Mouse (Mus musculus) G1E (cell line): ENCODE measurements around the gene Akna. TPM values are rescaled to one million over a fixed set of nuclear protein-coding genes. Genes with fewer than 3 reads are reported as not detected.

Experiments
- ATAC-seq: 2 replicates; pipeline ENCODE4 v1.8.0; 2016; ENCODE audit warnings: mild to moderate bottlenecking; ENCODE audit not compliant: insufficient number of reproducible peaks, poor library complexity, low FRiP score, severe bottlenecking; ENCODE audit errors: extremely low read depth
- DNase-seq: peaks from one replicate; pipeline ENCODE4 v3.0.0; 2012; ENCODE audit warnings: low spot score
- H3K27me3 ChIP-seq: 2 replicates; pipeline ENCODE4 v1.6.1; 2012; ENCODE audit warnings: mild to moderate bottlenecking, low read length, inconsistent platforms; ENCODE audit not compliant: insufficient read depth
- H3K36me3 ChIP-seq: replicated peaks from 2 replicates; pipeline ENCODE3; 2012; ENCODE audit warnings: mild to moderate bottlenecking, inconsistent platforms
- H3K4me1 ChIP-seq: 2 replicates; pipeline ENCODE4 v1.6.1; 2012; ENCODE audit warnings: low read depth, low read length, inconsistent platforms, mixed read lengths; ENCODE audit not compliant: insufficient read depth
- H3K4me3 ChIP-seq: 2 replicates; pipeline ENCODE4 v1.5.1; 2012; ENCODE audit warnings: low read depth, mild to moderate bottlenecking, inconsistent platforms, low read length, moderate library complexity, mixed read lengths
- H3K9me3 ChIP-seq: replicated peaks from 2 replicates; pipeline ENCODE4 v1.6.1; 2012; ENCODE audit warnings: inconsistent platforms
- CTCF ChIP-seq: IDR thresholded peaks from 2 replicates; pipeline ENCODE4 v1.5.1; 2012; ENCODE audit warnings: low read depth, low read length, inconsistent platforms, mixed read lengths
- GATA1 ChIP-seq: IDR thresholded peaks from 2 replicates; pipeline ENCODE4 v1.6.1; 2012; ENCODE audit warnings: borderline replicate concordance, low read length, inconsistent platforms, mixed read lengths
- GATA2 ChIP-seq: IDR thresholded peaks from 2 replicates; pipeline ENCODE4 v1.6.1; 2012; ENCODE audit warnings: low read depth, low read length, inconsistent platforms, borderline replicate concordance
- POLR2AphosphoS5 ChIP-seq: IDR thresholded peaks from 2 replicates; pipeline ENCODE4 v1.6.1; 2012; ENCODE audit warnings: low read depth, low read length, inconsistent platforms; ENCODE audit not compliant: insufficient replicate concordance
- TAL1 ChIP-seq: conservative IDR thresholded peaks from 2 replicates; pipeline ENCODE4 v1.6.1; 2012; ENCODE audit warnings: low read depth, low read length, inconsistent platforms, mixed read lengths
- polyA plus RNA-seq: library from polyadenylated mRNA; stranded (reverse); fragments of >175 nt; gene quantifications from 2 replicates; pipeline ENCODE4 v1.2.3, GENCODE M21; 2012
- total RNA-seq, 2 experiments: library from RNA; stranded (forward) in 1 of 2; stranded (reverse) in 1 of 2; fragments of 200-1000 nt in 1 of 2; fragments of >200 nt in 1 of 2; fragmentation: Nextera tagmentation in 1 of 2; gene quantifications; 2 replicates each; pipeline ENCODE4 v1.2.3; 2014 to 2017

The Akna gene
- total and polyA plus RNA-seq, 3 experiments, result 0.01 to 1.1 (median 0.11) TPM

GRCm38 (mm10) chr4:63423811-63424210, 20.7 kb upstream of the Akna start:
- DNase-seq, result no peak
- no peak for TF ChIP-seq POLR2AphosphoS5
- TF ChIP-seq GATA1, result no peak
- no peak for TF ChIP-seq GATA2
- no peak for TF ChIP-seq TAL1
- TF ChIP-seq CTCF, result no peak
- H3K4me1 ChIP-seq, result no peaks in the 10 kb centered on the region
- no peaks in the 10 kb centered on the region for H3K27me3 ChIP-seq
- no peak for ATAC-seq
- no peak overlapping the region for H3K4me3 ChIP-seq
- H3K9me3 ChIP-seq, result peaks cover 94% of the 10 kb centered on the region
- H3K36me3 ChIP-seq, result no peaks in the 10 kb centered on the region

- DNase-seq, result no peak
- Histone ChIP-seq H3K36me3 (no peaks in the 10 kb centered on the region), H3K9me3 (peaks cover 94% of the 10 kb centered on the region), H3K4me1 (no peaks in the 10 kb centered on the region), H3K4me3 (no peak overlapping the region), H3K27me3 (no peaks in the 10 kb centered on the region)
- ATAC-seq, result no peak
- TF ChIP-seq POLR2AphosphoS5, result no peak
- TF ChIP-seq GATA1, result no peak
- no peak for TF ChIP-seq CTCF
- TF ChIP-seq TAL1, result no peak
- TF ChIP-seq GATA2, result no peak
These were observed 20.1 kb upstream of the Akna start for GRCm38 (mm10) chr4:63423231-63423630.

GRCm38 (mm10) chr4:63420143-63420920, 17.2 kb upstream of the Akna start:
- no peaks in the 10 kb centered on the region for H3K27me3 ChIP-seq
- H3K4me1 ChIP-seq, result no peaks in the 10 kb centered on the region
- ATAC-seq, result no peak
- no peak for TF ChIP-seq TAL1
- no peak for TF ChIP-seq GATA2
- TF ChIP-seq POLR2AphosphoS5, result no peak
- no peak for TF ChIP-seq CTCF
- no peak for TF ChIP-seq GATA1
- no peaks in the 10 kb centered on the region for H3K36me3 ChIP-seq
- DNase-seq, result no peak
- H3K4me3 ChIP-seq, result no peak overlapping the region
- H3K9me3 ChIP-seq, result peaks cover 97% of the 10 kb centered on the region

DNA sequence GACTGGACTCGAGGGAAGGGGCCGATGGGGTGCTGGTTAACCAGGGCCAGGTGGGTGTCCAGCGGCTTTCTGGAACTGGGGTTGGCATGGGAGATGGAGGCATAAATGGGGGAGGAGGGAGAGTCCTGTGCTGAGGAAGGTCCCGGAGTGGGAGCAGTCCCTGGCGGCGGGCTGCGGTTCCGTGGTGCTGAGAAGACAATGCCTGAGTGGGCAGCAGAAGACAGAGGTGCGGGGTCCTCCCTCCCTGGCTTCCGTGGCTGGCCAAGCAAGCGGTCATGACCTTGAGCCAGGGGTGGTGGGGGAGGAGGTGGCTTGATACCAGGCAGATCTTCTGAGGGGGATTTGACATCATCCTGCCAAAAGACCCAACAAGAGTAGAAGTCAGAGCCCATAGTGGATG, 15.1 kb upstream of the Akna start:
- H3K4me3 ChIP-seq, result no peak overlapping the region; the same call in 1 of the 2 replicates
- H3K36me3 ChIP-seq, result no peaks in the 10 kb centered on the region
- peaks cover 95% of the 10 kb centered on the region for H3K9me3 ChIP-seq
- DNase-seq (no peak), ATAC-seq (no peak)
- no peaks in the 10 kb centered on the region for H3K27me3 ChIP-seq
- no peaks in the 10 kb centered on the region for H3K4me1 ChIP-seq
- TF ChIP-seq POLR2AphosphoS5, result no peak
- no peak for TF ChIP-seq GATA1
- TF ChIP-seq TAL1, result no peak
- TF ChIP-seq CTCF, result no peak
- TF ChIP-seq GATA2, result no peak

DNA sequence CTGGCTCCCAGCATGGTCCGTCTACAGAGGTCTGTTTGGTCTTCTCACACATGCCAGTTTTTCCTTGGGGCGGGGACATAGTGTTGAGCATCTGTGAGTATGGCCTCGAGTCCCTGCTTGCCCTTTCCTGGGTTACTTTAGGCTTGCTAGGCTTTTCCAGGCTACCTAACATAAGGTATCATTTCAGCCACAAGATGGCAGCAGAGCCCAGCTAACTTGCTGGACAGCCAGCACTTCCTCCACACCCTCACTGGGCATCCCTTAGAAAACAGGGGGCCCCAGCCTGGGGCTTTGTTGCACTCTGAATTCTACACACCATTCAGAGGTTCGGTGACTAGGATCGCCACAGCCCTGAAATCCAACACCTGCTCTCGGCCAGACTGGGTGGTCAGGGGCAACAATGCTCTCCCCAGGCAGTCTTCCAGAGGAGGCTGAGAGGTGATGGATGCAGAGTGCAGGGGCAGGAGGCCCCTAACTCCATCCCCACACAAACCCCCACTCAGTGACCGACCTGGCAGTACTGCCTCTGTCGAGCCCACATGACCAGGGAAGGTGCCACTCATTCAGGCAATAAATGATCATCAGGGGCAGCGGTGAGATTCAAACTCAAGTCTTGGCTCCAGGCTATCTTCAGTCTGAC, 14.3 kb upstream of the Akna start:
- Histone ChIP-seq H3K36me3 (no peaks in the 10 kb centered on the region), H3K4me1 (no peaks in the 10 kb centered on the region), H3K4me3 (no peak overlapping the region), H3K27me3 (no peaks in the 10 kb centered on the region), H3K9me3 (peaks cover 92% of the 10 kb centered on the region)
- TF ChIP-seq CTCF (no peak), POLR2AphosphoS5 (no peak), GATA2 (no peak), GATA1 (no peak), TAL1 (no peak)
- ATAC-seq (no peak), DNase-seq (no peak)

GRCm38 (mm10) chr4:63414951-63415350, 11.8 kb upstream of the Akna start:
- TF ChIP-seq GATA1 (no peak), GATA2 (no peak), CTCF (no peak), TAL1 (no peak), POLR2AphosphoS5 (no peak)
- DNase-seq (no peak), ATAC-seq (no peak)
- Histone ChIP-seq H3K4me1 (no peaks in the 10 kb centered on the region), H3K9me3 (peaks cover 82% of the 10 kb centered on the region), H3K36me3 (no peaks in the 10 kb centered on the region), H3K27me3 (no peaks in the 10 kb centered on the region), H3K4me3 (no peak overlapping the region)
